Mouse (Mus musculus) heart, postnatal 25 days (tissue): ENCODE measurements around the gene Zfp764. TPM values are rescaled to one million over a fixed set of nuclear protein-coding genes. Genes with fewer than 3 reads are reported as not detected.
"Not testable (repeated sequence)": the region's sequence is repeated elsewhere in the genome, so short reads cannot be mapped to it uniquely, and the experiment has no call there.

Source experiments
- DNase-seq: peaks from one replicate; pipeline ENCODE4 v3.0.0; 2022; ENCODE audit warnings: low spot score
- intact Hi-C: fragments of 180-260 bp; cut with DNase I; formaldehyde crosslinking; loops from one replicate; pipeline ENCODE4 v1.15.1; 2025
- total RNA-seq, 2 experiments: library from RNA; stranded (reverse); gene quantifications; 2 replicates each; pipeline ENCODE4 v1.2.3; 2021

The Zfp764 gene
- total RNA-seq, 2 experiments from 2014 or later, result 2.7 to 2.8 TPM

DNA sequence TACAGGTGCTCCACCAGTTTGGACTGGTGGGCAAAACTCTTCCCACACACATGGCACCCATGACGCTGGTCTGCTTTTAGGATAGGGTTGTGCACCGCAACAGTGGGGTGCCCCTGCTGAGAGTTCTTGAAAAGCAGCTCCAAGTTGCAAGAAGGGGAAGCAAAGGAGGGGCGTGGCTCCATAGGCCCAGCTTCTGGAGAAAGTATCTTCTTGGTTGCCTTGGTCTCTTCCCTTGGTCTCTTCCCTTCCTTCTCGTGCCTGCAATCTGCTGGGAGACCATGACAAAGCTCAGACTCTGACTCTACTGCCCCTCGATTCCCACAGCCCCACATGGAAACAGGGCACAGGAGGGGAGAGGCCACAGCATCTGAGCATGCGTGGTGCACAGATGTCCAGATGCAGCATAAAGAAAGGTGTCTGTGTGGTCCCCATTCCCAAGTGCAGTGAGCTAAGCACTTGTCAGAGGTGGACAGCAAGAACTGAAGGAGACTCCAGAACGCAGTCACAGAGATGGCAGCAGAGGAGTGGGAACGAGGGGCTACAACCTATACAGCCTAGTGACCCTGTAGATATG, 14.3 kb downstream of the Zfp764 start:
- no peak for DNase-seq
- intact Hi-C loops, result no loop called here

- DNase-seq, result no peak
- intact Hi-C loops, result no loop called here
These were observed 15.1 kb downstream of the Zfp764 start for GRCm38 (mm10) chr7:127391538-127391937.

DNA sequence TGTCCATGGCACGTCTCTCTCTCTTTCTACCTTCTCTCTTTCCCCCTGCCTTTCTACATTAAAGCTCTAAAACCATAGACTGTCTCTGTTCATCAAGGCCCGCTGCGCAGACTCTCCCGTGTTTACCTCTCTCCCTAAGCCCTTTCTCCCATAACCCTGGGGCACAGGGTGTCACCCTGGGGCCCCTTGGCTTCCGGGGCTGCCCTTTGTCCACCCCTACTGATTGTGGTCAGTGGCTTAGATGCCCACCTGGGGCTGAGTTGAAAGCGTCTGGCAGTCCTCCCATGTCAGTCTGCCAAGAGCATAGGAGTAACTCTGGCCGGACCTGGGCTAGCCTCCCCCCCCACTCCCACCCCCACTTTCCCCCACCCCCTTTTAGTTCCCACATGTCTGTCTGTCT, 16.3 kb downstream of the Zfp764 start:
- no peak for DNase-seq
- intact Hi-C loops, result no loop called here

GRCm38 (mm10) chr7:127388201-127388600, 18.4 kb downstream of the Zfp764 start:
- DNase-seq, intact Hi-C loops: not testable (repeated sequence)

DNA sequence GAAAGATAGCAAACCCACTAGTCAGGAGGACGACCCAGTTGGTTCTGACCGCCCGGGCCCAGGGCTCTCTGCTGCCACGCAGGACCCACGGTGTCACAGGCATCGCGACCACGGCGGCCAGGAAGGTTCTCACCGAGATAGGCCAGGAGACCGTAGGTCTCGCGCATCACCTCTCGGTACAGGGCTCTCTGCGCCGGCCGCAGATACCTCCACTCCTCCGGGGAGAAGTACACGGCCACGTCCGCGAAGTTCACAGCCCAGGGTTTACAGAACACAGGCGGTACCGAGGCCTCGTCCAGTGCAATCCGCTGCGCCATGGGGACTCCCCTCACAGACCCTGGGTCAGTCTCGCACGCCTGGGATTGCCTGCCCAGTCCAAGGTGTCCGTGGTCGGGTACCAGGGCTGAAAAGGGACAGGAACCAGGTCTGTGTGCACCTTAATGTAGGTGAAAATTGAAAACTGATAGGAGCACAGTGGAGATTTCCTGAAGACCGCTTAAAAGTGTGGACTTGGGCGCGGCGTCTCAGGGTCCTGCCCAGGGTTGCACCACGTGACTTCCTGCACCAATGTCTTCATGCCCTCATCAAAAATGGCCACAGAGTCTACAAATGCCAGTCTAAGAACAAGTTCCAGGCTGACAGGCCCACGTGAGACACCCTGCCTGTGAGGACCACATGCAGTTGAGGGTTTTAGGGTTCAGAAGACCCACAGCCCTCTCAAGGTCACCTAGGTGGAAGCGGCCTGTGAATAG, 19.8 kb downstream of the Zfp764 start, which contains the start of gene 9130019O22Rik:
9130019O22Rik (minus strand) TSS at position 526 of the 752 bp plus-strand sequence.
- DNase-seq, result peak; percentile 78
- intact Hi-C loops, result no loop called here

DNA sequence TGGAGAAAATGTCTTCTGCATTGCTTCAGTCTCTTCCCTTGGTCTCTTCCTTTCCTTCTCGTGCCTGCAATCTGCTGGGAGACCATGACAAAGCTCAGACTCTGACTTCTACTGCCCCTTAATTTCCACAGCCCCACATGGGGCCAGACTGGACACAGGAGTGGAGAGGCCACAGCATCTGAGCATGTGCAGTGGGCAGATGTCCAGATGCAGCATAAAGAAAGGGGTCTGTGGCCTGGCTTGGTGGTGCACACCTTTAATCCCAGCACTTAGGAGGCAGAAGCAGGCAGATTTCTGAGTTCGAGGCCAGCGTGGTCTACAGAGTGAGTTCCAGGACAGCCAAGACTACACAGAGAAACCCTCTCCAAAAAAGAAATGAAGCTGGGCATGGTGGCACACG, 21.1 kb downstream of the Zfp764 start:
- intact Hi-C loops, DNase-seq: not testable (repeated sequence)

DNA sequence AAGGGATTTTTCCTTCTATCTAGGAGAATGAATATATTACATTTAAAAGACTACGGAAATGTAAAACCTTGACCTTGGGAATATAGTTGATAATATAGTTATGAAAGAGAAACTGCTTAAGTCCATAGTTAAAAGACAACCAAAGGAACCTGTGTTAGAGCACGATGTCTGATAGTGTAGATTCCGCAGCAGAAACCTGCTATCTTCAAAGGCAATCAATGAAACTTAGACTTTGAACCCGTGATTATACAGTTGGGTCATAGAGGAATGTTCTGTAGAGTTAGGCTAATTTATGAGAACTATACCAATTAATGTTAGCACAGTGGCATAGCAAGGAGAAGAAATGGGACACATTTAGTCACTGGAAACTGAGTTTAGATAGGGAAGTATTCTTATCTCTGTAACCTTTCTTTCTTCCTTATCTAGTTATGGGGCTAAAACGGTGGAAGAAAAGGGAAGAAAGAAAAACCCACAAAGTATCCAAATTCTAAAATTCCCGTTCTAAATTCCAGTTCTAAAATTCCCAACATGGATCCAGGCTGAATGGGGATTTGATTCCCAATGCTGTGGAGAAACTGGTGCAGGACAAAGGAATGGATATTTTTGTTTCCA, 28.2 kb downstream of the Zfp764 start:
- no peak for DNase-seq
- intact Hi-C loops, result loop anchor here (2.0 kb wide), 1 partner anchor 30 kb away; no protein-coding TSS in a partner anchor

GRCm38 (mm10) chr7:127375271-127376245, 31.1 kb downstream of the Zfp764 start, which contains the start of gene Zfp747:
Gene Zfp747 (minus strand): TSS chr7:127376050.
- DNase-seq, result peak; percentile 86
- intact Hi-C loops, result not testable (repeated sequence)

- intact Hi-C loops, result not testable (repeated sequence)
These were observed 34.8 kb downstream of the Zfp764 start for GRCm38 (mm10) chr7:127371870-127372269.

DNA sequence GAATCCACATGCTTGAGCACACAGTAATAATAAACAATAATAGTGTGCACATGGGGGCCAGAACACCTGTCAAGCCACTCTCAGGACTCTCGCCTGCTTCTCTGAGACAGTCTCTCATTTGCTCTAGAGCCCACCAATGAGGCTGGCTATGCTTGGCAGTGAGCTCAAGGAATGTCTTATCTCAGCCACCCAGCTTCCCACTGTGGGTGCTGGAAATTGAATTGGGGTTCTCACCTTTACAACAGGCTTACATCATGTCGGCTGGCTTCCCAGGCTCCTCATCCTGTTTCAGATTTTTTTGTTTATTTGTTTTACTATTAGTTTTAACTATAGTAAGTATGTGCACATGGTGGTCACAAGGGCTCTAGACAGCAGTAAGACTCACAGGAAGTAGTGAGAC, 35.4 kb downstream of the Zfp764 start:
- intact Hi-C loops, result no loop called here
- DNase-seq, result no peak

More at GRCm38 (mm10) chr7:127371870-127372269, 34.8 kb downstream of the Zfp764 start:
- DNase-seq, result not testable (repeated sequence)

DNA sequence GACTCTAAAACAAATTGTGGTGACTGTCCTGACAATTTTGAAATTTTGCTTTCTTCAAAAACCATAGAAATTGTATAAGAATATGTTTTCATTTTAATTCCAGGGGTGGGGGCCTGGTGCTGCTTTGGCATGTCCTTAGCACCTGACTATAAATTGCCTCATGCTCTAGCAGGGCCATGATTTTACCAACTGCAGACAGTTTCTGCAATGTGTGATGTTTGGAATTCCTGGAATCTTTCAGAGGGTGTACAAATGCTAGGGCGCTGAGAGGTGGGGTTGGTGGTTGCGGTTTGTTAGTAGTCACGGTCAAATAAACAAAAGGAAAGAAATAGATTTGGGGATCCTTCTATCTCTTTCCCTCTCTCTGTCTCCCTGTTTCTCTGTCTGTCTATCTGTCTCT, 40.4 kb downstream of the Zfp764 start:
- intact Hi-C loops, result no loop called here
- no peak for DNase-seq

DNA sequence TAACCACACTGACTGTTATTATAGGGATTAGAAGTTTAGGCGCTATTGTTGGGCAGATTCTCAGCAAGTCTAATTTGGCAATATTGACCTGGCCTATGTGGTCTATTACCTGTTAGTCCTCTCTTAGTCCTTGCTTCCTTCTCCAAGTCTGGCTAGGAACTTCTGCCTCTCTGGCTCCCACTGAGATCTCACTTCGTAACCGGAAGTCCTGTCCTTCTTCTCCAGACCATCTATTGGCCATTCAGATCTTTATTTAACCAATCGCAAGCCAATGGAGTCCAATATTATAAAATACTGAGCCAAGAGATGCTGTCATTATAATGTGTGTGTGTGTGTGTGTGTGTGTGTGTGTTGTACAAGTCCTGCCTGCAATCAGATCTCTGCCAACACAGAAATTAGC, 42.5 kb downstream of the Zfp764 start:
- DNase-seq, result no peak
- intact Hi-C loops, result loop anchor here (5.0 kb wide), 2 partner anchors 43 to 118 kb away; partner anchors contain the start of gene Zfp764

GRCm38 (mm10) chr7:127363475-127363921, 43.1 kb downstream of the Zfp764 start:
- intact Hi-C loops, result loop anchor here (5.0 kb wide), 2 partner anchors 44 to 119 kb away; partner anchors contain the start of gene Zfp764
- DNase-seq, result no peak

DNA sequence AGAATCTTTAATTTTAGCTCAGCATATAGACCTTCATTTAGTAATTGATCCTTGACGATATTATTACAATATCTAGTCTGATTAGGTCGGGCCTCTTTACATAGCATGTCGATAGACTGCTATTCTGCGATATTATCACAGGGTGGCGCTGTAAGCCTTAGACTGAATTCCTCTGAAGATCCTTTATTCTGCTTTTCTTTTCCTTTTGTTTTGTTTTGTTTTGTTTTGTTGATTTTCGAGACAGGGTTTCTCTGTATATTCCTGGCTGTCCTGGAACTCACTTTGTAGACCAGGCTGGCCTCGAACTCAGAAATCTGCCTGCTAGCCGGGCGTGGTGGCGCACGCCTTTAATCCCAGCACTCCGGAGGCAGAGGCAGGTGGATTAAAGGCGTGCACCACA, 44.2 kb downstream of the Zfp764 start:
- DNase-seq, result not testable (repeated sequence)
- intact Hi-C loops, result loop anchor here (1.0 to 5.0 kb wide), 3 partner anchors 45 to 136 kb away; partner anchors contain the start of gene Zfp764

DNA sequence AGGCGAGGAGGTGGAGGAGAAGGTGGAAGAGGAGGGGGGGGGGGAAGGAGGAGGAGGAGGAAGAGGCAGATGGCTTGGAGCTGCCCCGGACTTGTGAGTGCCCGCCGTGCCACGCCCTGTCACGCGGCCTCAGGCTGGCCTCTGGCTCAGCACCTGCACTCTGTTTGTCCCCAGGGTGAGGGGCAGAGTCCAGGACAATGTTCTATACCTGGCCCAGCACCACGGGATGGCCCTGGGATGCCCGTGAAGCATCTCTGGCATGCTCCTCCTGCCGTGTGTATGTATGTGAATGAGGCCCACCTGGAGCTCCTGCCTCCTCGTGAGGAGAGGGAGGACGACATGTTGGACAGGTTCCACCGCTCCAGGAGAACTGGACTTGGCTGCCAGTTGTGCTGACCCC, 45.2 kb downstream of the Zfp764 start:
- intact Hi-C loops, result loop anchor here (5.0 kb wide), 2 partner anchors 46 to 121 kb away; partner anchors contain the start of gene Zfp764
- DNase-seq, result no peak

DNA sequence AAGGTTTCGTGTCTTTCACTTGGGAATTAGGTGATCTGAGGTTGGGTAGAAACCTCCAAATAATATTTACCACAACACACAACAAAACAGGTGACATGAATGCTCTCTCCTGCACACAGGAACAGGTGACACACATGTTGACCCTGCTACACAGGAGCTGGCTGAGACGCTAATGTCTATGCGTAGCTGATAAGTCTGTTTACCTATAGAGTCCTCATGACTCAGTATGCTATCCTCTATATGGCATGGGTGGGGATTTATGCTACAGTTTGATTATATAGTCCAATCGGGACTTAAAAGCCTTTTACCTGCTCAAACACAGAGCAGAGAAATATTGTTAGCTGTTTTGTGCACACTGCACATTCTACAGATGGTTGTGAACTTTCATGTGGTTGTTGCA, 46.4 kb downstream of the Zfp764 start:
- intact Hi-C loops, result loop anchor here (5.0 kb wide), 2 partner anchors 47 to 122 kb away; partner anchors contain the start of gene Zfp764
- no peak for DNase-seq

GRCm38 (mm10) chr7:127358472-127358871, 48.1 kb downstream of the Zfp764 start:
- intact Hi-C loops, result no loop called here
- DNase-seq, result no peak

DNA sequence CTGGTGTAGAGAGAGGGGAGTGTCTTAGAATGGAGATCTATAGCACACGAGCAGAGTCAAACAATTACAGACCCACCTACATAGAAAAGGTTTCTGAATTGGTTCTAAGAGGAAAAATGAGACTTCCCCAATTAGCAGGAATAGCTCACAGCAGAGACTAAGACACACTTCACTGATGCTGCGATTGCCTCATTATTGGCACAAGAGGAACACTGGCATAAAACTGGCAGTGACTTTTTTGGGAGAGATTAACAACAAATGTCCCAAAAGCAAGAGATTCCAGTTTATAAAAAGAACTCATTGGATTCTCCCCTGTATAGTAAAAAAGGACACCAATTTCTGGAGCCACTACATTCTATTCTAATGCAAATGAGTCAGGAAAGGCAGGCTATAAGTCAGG, 48.8 kb downstream of the Zfp764 start:
- no peak for DNase-seq

GRCm38 (mm10) chr7:127355796-127356195, 50.8 kb downstream of the Zfp764 start:
- no peak for DNase-seq
- intact Hi-C loops, result no loop called here

More for the DNA sequence above, 48.8 kb downstream of the Zfp764 start:
- intact Hi-C loops, result no loop called here
